Mouse (Mus musculus): ENCODE data around the gene Hist1h3g. TPM values are rescaled to one million over a fixed set of nuclear protein-coding genes. Genes with fewer than 3 reads are reported as not detected.
"Not testable (repeated sequence)": the region's sequence is repeated elsewhere in the genome, so short reads cannot be mapped to it uniquely, and the experiment has no call there.

Hist1h3g gene
- polyA plus RNA-seq (2012; rRNA removed) = 30.9 and 39.2 TPM in 2 replicates

DNA sequence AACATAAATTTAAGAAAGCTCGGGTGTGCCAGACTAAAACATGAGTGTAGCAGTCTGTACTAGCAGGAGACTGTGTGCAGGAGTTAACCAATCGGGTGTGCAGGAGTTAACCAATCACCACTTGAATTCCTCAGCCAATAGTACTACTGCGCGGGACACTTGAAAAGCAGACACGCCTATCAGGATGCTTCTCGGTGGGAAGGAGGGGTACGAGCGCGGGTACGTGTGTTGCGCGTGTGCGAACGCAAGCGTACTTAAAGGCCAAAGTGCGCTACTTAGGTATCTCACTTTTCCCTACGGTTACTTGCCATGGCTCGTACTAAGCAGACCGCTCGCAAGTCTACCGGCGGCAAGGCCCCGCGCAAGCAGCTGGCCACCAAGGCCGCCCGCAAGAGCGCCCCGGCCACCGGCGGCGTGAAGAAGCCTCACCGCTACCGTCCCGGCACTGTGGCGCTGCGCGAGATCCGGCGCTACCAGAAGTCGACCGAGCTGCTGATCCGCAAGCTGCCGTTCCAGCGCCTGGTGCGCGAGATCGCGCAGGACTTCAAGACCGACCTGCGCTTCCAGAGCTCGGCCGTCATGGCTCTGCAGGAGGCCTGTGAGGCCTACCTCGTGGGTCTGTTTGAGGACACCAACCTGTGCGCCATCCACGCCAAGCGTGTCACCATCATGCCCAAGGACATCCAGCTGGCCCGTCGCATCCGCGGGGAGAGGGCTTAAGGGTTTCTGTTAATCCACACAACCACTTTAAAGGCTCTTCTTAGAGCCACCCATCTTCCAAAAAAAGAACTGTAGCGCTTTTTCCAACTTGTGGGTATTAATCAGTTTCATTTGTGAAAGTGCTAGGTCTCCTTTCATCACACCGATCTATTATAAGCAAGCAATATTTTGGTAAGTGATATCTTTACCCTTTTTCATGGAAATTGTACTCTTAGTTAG lies at the start of gene Hist1h3g:
Hist1h3g (plus strand) TSS at position 286 of the 939 bp plus-strand sequence.
- under 1% methylated on average over 47 of the region's 62 CpGs for WGBS

GRCm38 (mm10) chr13:23488400-23489322 lies 46.6 kb upstream of the Hist1h3g start, which contains the start of gene Btn2a2:
Gene Btn2a2 (minus strand): TSS chr13:23488857.
- peak; percentile 52 for DNase-seq (ENCODE audit: low read depth, low spot score)

More for the DNA sequence above, at the start of gene Hist1h3g:
- not testable (repeated sequence) for DNase-seq (ENCODE audit: low read depth, low spot score)

DNA sequence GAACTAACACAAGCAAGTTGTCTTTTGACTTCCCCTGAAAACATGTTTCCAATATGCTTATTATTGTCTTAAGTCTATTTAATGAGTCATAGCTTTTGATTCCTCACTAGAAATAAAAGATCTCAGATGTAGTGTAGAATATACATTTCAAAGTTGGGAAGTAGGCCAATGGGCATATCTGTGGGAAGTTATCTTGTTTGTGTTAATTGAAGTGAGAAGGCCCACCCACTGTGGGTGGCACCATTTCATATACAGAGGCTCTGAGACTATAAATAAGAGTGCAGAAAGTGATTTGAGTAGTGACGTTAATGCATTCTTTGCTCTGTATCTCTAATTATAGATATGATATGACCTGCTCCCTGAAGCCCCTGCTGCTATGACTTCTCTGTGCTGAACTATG lies 44.4 kb upstream of the Hist1h3g start:
- no peak for DNase-seq (ENCODE audit: low read depth, low spot score)
- WGBS = 89% methylated on average over 1 of the region's 1 CpGs

More at GRCm38 (mm10) chr13:23488400-23489322, 46.6 kb upstream of the Hist1h3g start, which contains the start of gene Btn2a2:
- 9% methylated on average over 14 of the region's 14 CpGs for WGBS

DNA sequence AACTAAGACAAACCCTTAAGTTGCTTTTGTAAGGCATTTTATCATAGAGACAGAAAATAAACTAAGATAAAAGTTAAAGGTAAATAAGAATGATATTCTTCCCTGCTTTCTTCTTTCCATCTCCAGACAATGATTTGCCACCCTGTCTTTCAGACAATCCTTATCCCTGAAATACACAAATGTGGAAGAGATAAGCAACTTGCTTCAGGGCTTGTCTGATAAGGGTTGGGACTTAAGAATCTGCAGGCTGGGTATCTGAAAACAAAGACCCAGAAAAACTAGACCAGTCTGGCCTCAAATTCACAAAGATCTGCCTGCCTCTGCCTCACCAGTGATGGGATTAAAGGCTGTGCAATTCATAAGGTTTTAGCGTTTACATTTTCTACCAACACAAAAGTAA lies 44.0 kb upstream of the Hist1h3g start:
- no peak for DNase-seq (ENCODE audit: low read depth, low spot score)
- 27% methylated on average over 1 of the region's 1 CpGs for WGBS

DNA sequence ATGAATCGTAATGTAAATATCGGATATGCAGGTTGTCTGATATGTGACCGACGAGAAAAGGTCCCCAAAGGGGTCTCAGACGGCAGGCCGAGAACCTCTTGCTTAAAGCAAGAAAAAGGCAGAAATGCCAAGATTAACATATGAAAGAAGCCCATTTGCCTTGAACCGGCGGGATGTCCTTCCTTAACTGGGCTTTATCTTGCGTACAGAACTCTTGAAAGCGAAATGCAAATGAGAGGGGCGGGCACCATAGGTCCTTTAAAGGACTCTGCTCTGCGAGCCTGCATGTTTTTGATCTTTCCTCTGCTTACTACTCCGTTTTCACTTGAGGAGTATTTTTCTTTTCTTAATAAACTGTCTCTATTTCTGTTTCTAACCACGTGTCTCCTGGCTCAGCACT lies 43.2 kb upstream of the Hist1h3g start:
- DNase-seq (ENCODE audit: low read depth, low spot score) = no peak
- WGBS = 25% methylated on average over 14 of the region's 14 CpGs

DNA sequence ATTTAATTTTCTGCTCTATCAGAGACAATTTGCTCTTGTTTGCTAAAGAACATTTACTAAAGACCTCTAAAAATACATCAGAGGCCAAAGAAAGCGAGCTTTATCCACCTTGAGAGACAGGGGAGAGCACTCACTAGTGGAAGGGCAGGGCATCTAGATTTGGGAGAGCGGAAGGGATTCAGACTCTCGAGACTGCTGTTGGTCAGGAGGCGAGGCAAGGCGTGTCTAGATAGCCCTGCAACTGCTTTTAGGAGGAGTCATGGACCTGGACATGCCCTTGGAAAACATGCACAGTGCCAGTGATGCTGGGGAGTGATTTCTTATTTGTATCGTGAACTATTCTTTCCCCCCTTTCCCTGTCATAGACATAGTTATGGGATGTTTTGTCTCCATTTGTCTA lies 39.7 kb upstream of the Hist1h3g start:
- 67% methylated on average over 6 of the region's 6 CpGs for WGBS
- DNase-seq (ENCODE audit: low read depth, low spot score) = no peak

DNA sequence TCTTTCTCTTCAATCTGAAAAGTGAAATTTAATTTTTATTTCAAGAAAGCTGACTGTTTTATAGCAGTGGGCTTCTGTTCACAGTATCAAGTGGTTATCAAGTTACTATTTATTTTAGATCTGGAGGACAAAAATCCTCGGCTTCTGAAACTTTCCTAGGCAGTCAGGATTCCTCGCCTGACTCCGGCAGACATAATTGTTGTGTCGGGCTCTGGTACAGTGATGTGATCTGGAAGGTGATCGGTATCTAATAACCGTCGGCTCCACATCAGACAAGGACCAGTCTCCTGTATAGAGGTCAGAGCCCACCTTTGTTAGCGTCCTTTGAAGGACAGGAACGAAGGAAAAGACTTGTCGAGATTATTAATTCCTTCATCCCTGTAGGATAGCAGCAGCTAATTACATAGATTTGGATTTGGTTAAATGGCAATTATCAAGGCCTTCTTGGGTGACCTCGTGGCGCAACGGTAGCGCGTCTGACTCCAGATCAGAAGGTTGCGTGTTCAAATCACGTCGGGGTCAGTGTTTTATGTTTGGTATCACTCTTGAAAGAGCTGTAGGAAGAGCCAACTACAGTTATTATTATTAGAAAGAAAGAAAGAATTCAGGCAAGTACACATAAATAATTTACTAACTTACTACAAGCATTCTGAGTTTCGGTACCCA lies 37.4 kb upstream of the Hist1h3g start:
- DNase-seq (ENCODE audit: low read depth, low spot score) = no peak
- WGBS = 48% methylated on average over 19 of the region's 19 CpGs

DNA sequence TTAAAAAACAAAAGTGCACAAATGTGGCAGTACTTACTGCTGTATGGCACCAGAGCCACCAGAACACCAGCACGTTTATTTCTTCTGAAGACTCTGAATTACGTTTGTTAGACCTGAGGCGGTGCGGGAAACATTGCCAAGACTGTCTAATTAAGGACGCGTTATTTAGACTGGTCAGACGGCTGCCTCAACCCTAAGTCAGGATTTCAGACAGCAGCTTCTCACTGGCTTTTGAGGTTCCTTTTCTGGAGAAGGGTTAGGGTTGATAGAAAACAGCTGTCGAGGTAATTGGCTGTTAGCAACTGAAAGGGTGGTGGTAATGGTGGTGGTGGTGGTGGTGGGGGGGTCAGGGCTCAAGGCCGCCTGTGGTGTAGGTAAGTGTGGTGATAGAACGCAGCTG lies 36.6 kb upstream of the Hist1h3g start:
- DNase-seq (ENCODE audit: low read depth, low spot score) = no peak
- 23% methylated on average over 10 of the region's 10 CpGs for WGBS

DNA sequence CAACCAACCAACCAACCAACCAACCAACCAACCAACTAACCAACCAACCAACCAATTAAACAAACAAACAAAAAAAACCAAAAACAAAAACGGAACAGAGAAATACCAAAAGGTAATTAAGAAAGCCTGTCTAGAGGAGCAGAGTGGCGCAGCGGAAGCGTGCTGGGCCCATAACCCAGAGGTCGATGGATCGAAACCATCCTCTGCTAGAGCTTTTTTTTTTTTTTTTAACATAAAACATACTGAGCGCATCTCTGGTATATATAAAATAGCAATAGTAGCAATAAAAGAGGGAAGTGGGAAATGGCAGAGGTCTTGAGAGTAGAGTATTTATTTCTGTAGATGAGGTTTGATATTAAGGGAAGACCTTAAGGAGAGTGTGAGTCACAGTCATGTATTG lies 35.3 kb upstream of the Hist1h3g start:
- no peak for DNase-seq (ENCODE audit: low read depth, low spot score)
- WGBS = 64% methylated on average over 7 of the region's 7 CpGs

- WGBS = 18% methylated on average over 17 of the region's 17 CpGs
- DNase-seq (ENCODE audit: low read depth, low spot score) = no peak
These were observed 34.6 kb upstream of the Hist1h3g start for GRCm38 (mm10) chr13:23500424-23501200.

DNA sequence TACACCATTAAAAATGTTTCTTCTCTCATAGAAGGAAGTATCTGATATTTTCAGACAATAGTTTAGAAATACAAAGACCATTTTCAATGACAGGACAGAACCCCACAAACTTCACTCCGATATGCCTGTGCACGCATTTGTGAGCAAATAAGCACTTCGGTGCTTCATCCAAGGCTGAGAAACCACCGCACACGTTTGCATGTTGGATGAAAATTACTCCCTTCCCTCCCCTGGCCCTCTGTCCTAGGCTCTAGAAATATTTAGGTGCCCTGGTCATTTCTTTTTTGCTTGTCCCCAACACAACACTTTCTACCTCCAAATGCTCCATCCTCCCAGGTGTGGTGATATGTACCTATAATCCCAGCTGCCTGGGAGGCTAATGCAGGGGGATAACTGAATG lies 33.7 kb upstream of the Hist1h3g start:
- 51% methylated on average over 5 of the region's 5 CpGs for WGBS
- no peak for DNase-seq (ENCODE audit: low read depth, low spot score)

- no peak for DNase-seq (ENCODE audit: low read depth, low spot score)
- 72% methylated on average over 9 of the region's 9 CpGs for WGBS
These were observed 33.1 kb upstream of the Hist1h3g start for GRCm38 (mm10) chr13:23502031-23502567.

DNA sequence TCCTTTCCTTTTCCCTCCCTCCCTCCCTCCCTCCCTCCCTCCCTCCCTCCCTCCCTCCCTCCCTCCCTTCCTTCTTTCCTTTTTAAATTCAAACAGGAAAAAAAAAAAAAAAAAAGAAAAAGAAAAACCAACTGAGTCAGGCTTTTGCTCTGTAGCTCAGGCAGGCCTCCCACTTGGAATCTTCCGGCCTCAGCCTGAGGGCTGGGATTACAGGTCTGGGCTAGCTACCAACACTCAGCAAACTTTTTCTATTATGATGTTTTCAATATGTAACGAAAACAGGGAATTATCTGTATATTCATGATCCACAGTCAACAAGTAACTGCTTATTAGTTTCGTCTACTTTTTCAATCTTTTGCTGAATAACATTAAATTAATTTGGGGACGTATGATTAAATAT lies 32.3 kb upstream of the Hist1h3g start:
- DNase-seq (ENCODE audit: low read depth, low spot score) = no peak
- WGBS = 77% methylated on average over 4 of the region's 4 CpGs

GRCm38 (mm10) chr13:23503797-23504196 lies 31.4 kb upstream of the Hist1h3g start:
- WGBS = 10% methylated on average over 9 of the region's 9 CpGs
- no peak for DNase-seq (ENCODE audit: low read depth, low spot score)

GRCm38 (mm10) chr13:23505662-23506345 lies 29.4 kb upstream of the Hist1h3g start:
- DNase-seq (ENCODE audit: low read depth, low spot score) = no peak
- 60% methylated on average over 14 of the region's 14 CpGs for WGBS

- WGBS = 60% methylated on average over 13 of the region's 13 CpGs
- DNase-seq (ENCODE audit: low read depth, low spot score) = no peak
These were observed 28.9 kb upstream of the Hist1h3g start for GRCm38 (mm10) chr13:23506351-23506750.

GRCm38 (mm10) chr13:23506819-23507515 lies 28.3 kb upstream of the Hist1h3g start:
- no peak for DNase-seq (ENCODE audit: low read depth, low spot score)
- 73% methylated on average over 14 of the region's 14 CpGs for WGBS

All from large intestine, adult 2 months (tissue).